Mouse (Mus musculus) natural killer cell, adult 2 months (primary cell): ENCODE data around the gene Mettl27.

Experiments used
- DNase-seq, 2 experiments: peaks; one replicate each; pipeline ENCODE4 v3.0.0; 2022; ENCODE audit warnings: low spot score in 2 of 2

The Mettl27 gene

DNA sequence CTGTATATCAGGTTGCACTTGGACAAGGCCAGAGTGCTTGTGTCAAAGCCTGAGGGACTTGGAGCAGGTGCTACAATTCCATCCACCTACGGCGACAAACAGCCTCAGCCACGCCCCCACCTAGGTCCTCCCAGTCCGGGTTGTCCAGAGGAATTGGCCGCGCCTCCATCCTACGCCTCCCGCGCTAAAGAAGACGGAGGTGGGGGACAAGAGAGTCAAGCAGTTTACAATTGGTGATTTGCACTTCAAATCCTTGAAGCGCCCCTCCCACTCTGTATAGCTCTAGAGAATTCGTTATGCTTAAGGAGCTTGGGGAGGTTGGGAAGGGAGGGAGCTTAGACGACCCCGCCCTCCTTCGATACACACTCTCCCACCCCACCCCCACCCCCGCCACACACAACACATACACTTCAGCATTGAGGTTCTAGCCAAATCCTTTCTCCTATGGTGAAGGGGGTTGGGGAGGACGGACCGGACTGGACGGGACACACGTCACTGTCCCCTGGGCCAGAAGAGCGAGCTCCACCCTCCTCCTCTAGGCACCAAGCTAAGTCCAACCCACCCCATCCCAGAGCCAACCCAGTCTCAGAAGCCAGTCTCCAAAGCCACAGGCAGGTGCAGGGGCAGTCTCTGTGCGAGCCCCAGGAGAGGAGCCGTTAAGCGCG lies 53.6 kb downstream of the Mettl27 start, which contains the start of gene Cldn3:
Gene Cldn3, plus strand, starts transcription at position 582 of the 665 bp plus-strand sequence.
- no peak for DNase-seq

DNA sequence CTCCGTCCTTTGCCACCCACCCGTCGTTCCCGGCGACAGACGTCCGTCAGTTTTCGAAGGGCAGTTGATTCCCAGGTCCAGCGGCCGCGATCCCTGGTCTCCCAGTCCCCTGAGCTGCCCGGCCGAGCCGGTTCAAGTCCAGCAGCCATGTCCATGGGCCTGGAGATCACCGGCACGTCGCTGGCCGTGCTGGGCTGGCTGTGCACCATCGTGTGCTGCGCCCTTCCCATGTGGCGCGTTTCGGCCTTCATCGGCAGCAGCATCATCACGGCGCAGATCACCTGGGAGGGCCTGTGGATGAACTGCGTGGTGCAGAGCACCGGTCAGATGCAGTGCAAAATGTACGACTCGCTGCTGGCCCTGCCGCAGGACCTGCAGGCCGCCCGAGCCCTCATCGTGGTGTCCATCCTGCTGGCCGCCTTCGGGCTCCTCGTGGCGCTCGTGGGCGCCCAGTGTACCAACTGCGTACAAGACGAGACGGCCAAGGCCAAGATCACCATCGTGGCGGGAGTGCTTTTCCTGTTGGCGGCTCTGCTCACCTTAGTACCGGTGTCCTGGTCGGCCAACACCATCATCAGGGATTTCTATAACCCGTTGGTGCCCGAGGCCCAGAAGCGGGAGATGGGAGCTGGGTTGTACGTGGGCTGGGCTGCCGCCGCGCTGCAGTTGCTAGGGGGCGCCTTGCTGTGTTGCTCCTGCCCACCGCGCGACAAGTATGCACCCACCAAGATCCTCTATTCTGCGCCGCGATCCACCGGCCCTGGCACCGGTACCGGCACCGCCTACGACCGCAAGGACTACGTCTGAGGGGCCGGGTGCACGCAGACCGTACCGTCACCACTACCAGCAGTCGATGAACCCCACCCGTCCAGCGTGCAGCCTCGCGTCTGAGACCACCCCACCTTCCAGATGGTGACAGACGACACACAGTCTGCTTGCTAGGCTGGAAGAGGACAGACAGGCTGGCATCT lies 54.4 kb downstream of the Mettl27 start:
- no peak for DNase-seq

- DNase-seq = no peak
These were observed 57.0 kb downstream of the Mettl27 start for GRCm38 (mm10) chr5:134989166-134989565.

- no peak for DNase-seq
These were observed 57.6 kb downstream of the Mettl27 start for GRCm38 (mm10) chr5:134989741-134990140.
